Mouse (Mus musculus) hindbrain, embryonic 16.5 days (tissue): ENCODE measurements around the gene Prr14. TPM values are rescaled to one million over a fixed set of nuclear protein-coding genes. Genes with fewer than 3 reads are reported as not detected.
"Not testable (repeated sequence)": the region's sequence is repeated elsewhere in the genome, so short reads cannot be mapped to it uniquely, and the experiment has no call there.

Experiments used
- ATAC-seq: fragments of 200-750 bp; cut with Nextera tagmentation; 2 replicates; pipeline ENCODE4 v1.8.0; 2017; ENCODE audit warnings: moderate TSS enrichment, moderate library complexity
- H3K27ac ChIP-seq: fragments of 300-500 bp; sonication (generic); 2 replicates; pipeline ENCODE4 v1.5.1; 2014; ENCODE audit warnings: low read depth, mild to moderate bottlenecking, control low read depth, low read length, moderate library complexity
- H3K27me3 ChIP-seq: fragments of 300-500 bp; sonication (generic); replicated peaks from 2 replicates; pipeline ENCODE4 v1.6.1; 2014; ENCODE audit warnings: low read length; ENCODE audit not compliant: control insufficient read depth, insufficient read depth
- H3K36me3 ChIP-seq: fragments of 300-500 bp; sonication (generic); 2 replicates; pipeline ENCODE4 v1.6.1; 2014; ENCODE audit warnings: mild to moderate bottlenecking, low read length, moderate library complexity, mixed read lengths; ENCODE audit not compliant: control insufficient read depth, insufficient read depth
- H3K4me1 ChIP-seq: fragments of 300-500 bp; sonication (generic); 2 replicates; pipeline ENCODE4 v1.6.1; 2014; ENCODE audit warnings: low read depth, low read length; ENCODE audit not compliant: control insufficient read depth, insufficient read depth
- H3K4me2 ChIP-seq: fragments of 300-500 bp; sonication (generic); 2 replicates; pipeline ENCODE4 v1.6.1; 2014; ENCODE audit warnings: mild to moderate bottlenecking, low read length, control low read depth, moderate library complexity
- H3K4me3 ChIP-seq: fragments of 300-500 bp; sonication (generic); 2 replicates; pipeline ENCODE4 v1.5.1; 2014; ENCODE audit warnings: mild to moderate bottlenecking, low read length, control low read depth, moderate library complexity
- H3K9ac ChIP-seq: fragments of 300-500 bp; sonication (generic); 2 replicates; pipeline ENCODE4 v1.6.1; 2014; ENCODE audit warnings: low read depth, mild to moderate bottlenecking, control low read depth, low read length, moderate library complexity
- H3K9me3 ChIP-seq: fragments of 300-500 bp; sonication (generic); 2 replicates; pipeline ENCODE4 v1.6.1; 2014; ENCODE audit warnings: mild to moderate bottlenecking, low read length, moderate library complexity; ENCODE audit not compliant: control insufficient read depth
- WGBS: fragments of 180-500 bp; shearing (Covaris S2); extraction: QIAGEN DNeasy Blood & Tissue Kit; methylation state at CpG from one replicate; pipeline ENCODE4 v1.1.7; 2014; 5-methylcytosine and 5-hydroxymethylcytosine counted together
- polyA plus RNA-seq: library from polyadenylated mRNA; unstranded; fragments of >200 nt; fragmentation: Nextera tagmentation; extraction: Ambion mirVana; gene quantifications from 2 replicates; pipeline ENCODE4 v1.2.1, GENCODE M21; 2015

The Prr14 gene
- polyA plus RNA-seq, 1 experiment from 2014 or later, result 29.0 TPM

GRCm38 (mm10) chr7:127491846-127492245 is 32.4 kb downstream of the Prr14 start:
- H3K9me3 ChIP-seq, result no peaks in the 10 kb centered on the region
- H3K27ac ChIP-seq, result no peak overlapping the region
- WGBS, result 97% methylated on average over 3 of the region's 3 CpGs
- no peaks in the 10 kb centered on the region for H3K4me1 ChIP-seq
- H3K36me3 ChIP-seq, result peaks cover 28% of the 10 kb centered on the region
- no peak overlapping the region for H3K9ac ChIP-seq
- no peak overlapping the region for H3K4me3 ChIP-seq
- H3K27me3 ChIP-seq, result no peaks in the 10 kb centered on the region
- no peak for ATAC-seq
- no peak overlapping the region for H3K4me2 ChIP-seq

GRCm38 (mm10) chr7:127494648-127495047 is 35.2 kb downstream of the Prr14 start:
- Histone ChIP-seq H3K9ac (no peak overlapping the region), H3K36me3 (peaks cover 11% of the 10 kb centered on the region), H3K4me2 (no peak overlapping the region), H3K27ac (no peak overlapping the region), H3K27me3 (no peaks in the 10 kb centered on the region), H3K9me3 (no peaks in the 10 kb centered on the region), H3K4me3 (no peak overlapping the region), H3K4me1 (no peaks in the 10 kb centered on the region)
- ATAC-seq, result no peak

- Histone ChIP-seq H3K4me3 (no peak overlapping the region), H3K4me2 (no peak overlapping the region), H3K27me3 (no peaks in the 10 kb centered on the region), H3K4me1 (no peaks in the 10 kb centered on the region), H3K9me3 (no peaks in the 10 kb centered on the region), H3K27ac (no peak overlapping the region), H3K36me3 (no peaks in the 10 kb centered on the region), H3K9ac (no peak overlapping the region)
- 89% methylated on average over 2 of the region's 2 CpGs for WGBS
- ATAC-seq, result no peak
Measured at GRCm38 (mm10) chr7:127497382-127497781, 38.0 kb downstream of the Prr14 start.

DNA sequence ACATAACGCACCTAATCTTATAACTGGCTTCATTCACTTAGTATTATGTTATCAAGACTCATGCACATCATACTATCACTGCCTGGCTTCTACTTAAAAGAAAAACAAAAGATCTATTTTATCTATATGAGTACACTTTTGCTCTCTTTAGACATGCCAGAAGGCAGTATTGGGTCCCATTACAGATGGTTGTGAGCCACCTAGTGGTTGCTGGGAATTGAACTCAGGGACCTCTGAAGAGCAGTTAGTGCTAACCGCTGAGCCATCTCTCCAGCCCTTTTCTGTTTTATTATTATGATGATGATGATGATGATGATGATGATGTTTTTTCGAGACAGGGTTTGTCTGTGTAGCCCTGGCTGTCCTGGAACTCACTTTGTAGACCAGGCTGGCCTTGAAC is 39.0 kb downstream of the Prr14 start:
- Histone ChIP-seq H3K4me3 (no peak overlapping the region), H3K27ac (no peak overlapping the region), H3K9me3 (no peaks in the 10 kb centered on the region), H3K36me3 (no peaks in the 10 kb centered on the region), H3K27me3 (no peaks in the 10 kb centered on the region), H3K4me2 (no peak overlapping the region), H3K4me1 (no peaks in the 10 kb centered on the region), H3K9ac (no peak overlapping the region)
- ATAC-seq, result no peak
- 36% methylated on average over 3 of the region's 3 CpGs for WGBS

- no peak for ATAC-seq
- WGBS, result 99% methylated on average over 3 of the region's 3 CpGs
- no peak overlapping the region for H3K27ac ChIP-seq
Measured at GRCm38 (mm10) chr7:127508291-127508690, 48.9 kb downstream of the Prr14 start.

GRCm38 (mm10) chr7:127509830-127510229 is 50.4 kb downstream of the Prr14 start:
- H3K27ac ChIP-seq, H3K4me2 ChIP-seq, H3K9ac ChIP-seq, H3K4me3 ChIP-seq, H3K36me3 ChIP-seq, H3K9me3 ChIP-seq, ATAC-seq, H3K27me3 ChIP-seq: not testable (repeated sequence)
- peaks cover 18% of the 10 kb centered on the region for H3K4me1 ChIP-seq
- 93% methylated on average over 3 of the region's 4 CpGs for WGBS

More at GRCm38 (mm10) chr7:127508291-127508690, 48.9 kb downstream of the Prr14 start:
- Histone ChIP-seq H3K9me3 (no peaks in the 10 kb centered on the region), H3K4me3 (no peak overlapping the region), H3K36me3 (no peaks in the 10 kb centered on the region), H3K9ac (no peak overlapping the region), H3K27me3 (no peaks in the 10 kb centered on the region), H3K4me1 (peaks cover 9% of the 10 kb centered on the region), H3K4me2 (no peak overlapping the region)

DNA sequence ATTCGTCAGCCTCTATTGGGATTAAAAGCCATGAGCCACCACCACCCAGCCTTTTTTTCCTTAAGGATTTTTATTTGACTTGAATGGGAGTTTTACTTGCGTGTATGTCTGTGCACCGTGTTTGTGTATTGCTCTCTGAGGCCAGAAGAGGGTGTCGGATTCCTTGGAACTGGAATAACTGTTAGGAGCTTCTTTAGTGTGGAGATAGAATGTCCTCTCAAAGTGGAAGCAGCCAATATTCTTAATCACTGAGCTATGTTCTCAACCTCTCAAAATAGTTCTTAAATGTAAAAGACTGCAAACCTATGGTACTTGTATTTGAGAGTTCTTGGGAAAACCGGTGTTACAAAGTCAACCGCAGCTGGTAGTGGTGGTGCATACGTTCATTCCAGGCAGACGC is 51.8 kb downstream of the Prr14 start:
- Histone ChIP-seq H3K4me1 (peaks cover 18% of the 10 kb centered on the region), H3K36me3 (peaks cover 2% of the 10 kb centered on the region), H3K9me3 (no peaks in the 10 kb centered on the region), H3K4me3 (peak overlapping the region; percentile 64), H3K27ac (peak overlapping the region; percentile 100; the same call in 1 of the 2 replicates), H3K27me3 (no peaks in the 10 kb centered on the region), H3K9ac (no peak overlapping the region), H3K4me2 (peak overlapping the region; percentile 51)
- 35% methylated on average over 8 of the region's 8 CpGs for WGBS
- ATAC-seq, result no peak

- Histone ChIP-seq H3K27ac (peak within 1 kb of the TSS; percentile 100), H3K9me3 (no peaks in the 10 kb centered on the region), H3K9ac (peak within 1 kb of the TSS; percentile 89), H3K36me3 (peaks cover 6% of the 10 kb centered on the region), H3K4me3 (peak within 1 kb of the TSS; percentile 64), H3K4me1 (peaks cover 18% of the 10 kb centered on the region), H3K4me2 (peak within 1 kb of the TSS; percentile 67), H3K27me3 (no peaks in the 10 kb centered on the region)
- under 1% methylated on average over 37 of the region's 37 CpGs for WGBS
- peak; percentile 99 for ATAC-seq
Measured at GRCm38 (mm10) chr7:127511808-127512230, 52.4 kb downstream of the Prr14 start, which contains the start of gene Srcap. Gene Srcap, plus strand, starts transcription at chr7:127511983.

- H3K9ac ChIP-seq, result peak overlapping the region; percentile 89
- H3K4me3 ChIP-seq, result peak overlapping the region; percentile 64
- WGBS, result under 1% methylated on average over 52 of the region's 93 CpGs
- no peaks in the 10 kb centered on the region for H3K27me3 ChIP-seq
- ATAC-seq, result peak; percentile 88
- peaks cover 12% of the 10 kb centered on the region for H3K36me3 ChIP-seq
- no peaks in the 10 kb centered on the region for H3K9me3 ChIP-seq
- peak overlapping the region; percentile 67 for H3K4me2 ChIP-seq
- peak overlapping the region; percentile 100 for H3K27ac ChIP-seq
- H3K4me1 ChIP-seq, result peaks cover 18% of the 10 kb centered on the region
Measured at GRCm38 (mm10) chr7:127512231-127513015, 53.0 kb downstream of the Prr14 start.
